Comparison of ENCODE assay signal across 8 mouse cellular contexts in the genomic region with DNA sequence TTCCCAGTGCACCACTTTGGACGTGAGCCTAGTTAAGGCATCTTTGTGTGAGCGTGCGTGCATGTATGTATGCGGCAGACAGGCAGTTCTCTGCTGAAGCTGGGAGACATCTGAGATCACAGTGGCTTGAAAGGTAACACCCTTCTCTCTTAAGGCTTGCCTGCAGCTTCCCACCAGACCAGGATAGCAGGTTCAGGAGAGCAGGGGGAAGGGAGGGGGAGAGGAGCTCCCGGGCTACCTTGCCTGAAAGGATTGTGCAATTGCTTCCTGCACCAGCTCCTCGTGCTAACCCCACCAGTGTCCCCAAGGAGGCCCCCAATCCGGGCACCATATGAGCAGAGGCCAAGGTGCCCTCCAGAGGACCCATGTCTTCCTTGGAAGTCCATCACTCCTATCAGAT. TPM values are rescaled to one million over a fixed set of nuclear protein-coding genes. Genes with fewer than 3 reads are reported as not detected.
A peak's percentile ranks its signal among the peaks of the same experiment; 100 is the strongest.
DNase-seq lines count a peak whose midpoint lies in the region; ATAC-seq and TF ChIP-seq lines count a peak whose summit lies in the region.

No protein-coding gene starts in this region.

- no peak overlapping the region for H3K27ac ChIP-seq in limb, embryonic 14.5 days (replicated peaks; ENCODE audit: low read depth, low read length)

- no peak for ATAC-seq in erythroblast, adult 5-6 weeks (replicated peaks; ENCODE audit: low FRiP score, poor library complexity, severe bottlenecking)
- ATAC-seq in limb, embryonic 14.5 days (ENCODE audit: low FRiP score, low read depth), result no peak

- H3K4me1 ChIP-seq in erythroblast, embryonic 14.5 days (ENCODE audit: control insufficient read depth), result peaks cover 77% of the 10 kb centered on the region
- H3K4me1 ChIP-seq in limb, embryonic 14.5 days (ENCODE audit: control insufficient read depth, insufficient read depth, low read length), result peaks cover 16% of the 10 kb centered on the region

- TF ChIP-seq POLR2A in limb, embryonic 14.5 days (IDR thresholded peaks at IDR 0.05; ENCODE audit: borderline replicate concordance, extremely low read depth, insufficient read depth, insufficient read length), result no peak

- H3K4me3 ChIP-seq in erythroblast, embryonic 14.5 days (replicated peaks), result peak overlapping the region; percentile 88
- H3K4me3 ChIP-seq in limb, embryonic 14.5 days (replicated peaks; ENCODE audit: low read length), result peak overlapping the region; percentile 42; the same call in 1 of the 2 replicates

- WGBS in limb, embryonic 14.5 days, result 16% methylated on average over 7 of the region's 7 CpGs

- DNase-seq in urinary bladder, postnatal 14 days (ENCODE audit: low spot score), result peak; percentile 51
- no peak for DNase-seq in urinary bladder, postnatal 4 days (ENCODE audit: low spot score in 2 of 2)
- no peak for DNase-seq in limb, embryonic 14.5 days (ENCODE audit: low spot score)
- peak; percentile 68 for DNase-seq in yolk sac, embryonic 10.5 days (ENCODE audit: low spot score)
- DNase-seq in right cerebral cortex, adult 18-20 months, result no peak
- no peak for DNase-seq in cerebellum, adult 11 months

- H3K36me3 ChIP-seq in erythroblast, embryonic 14.5 days (ENCODE audit: control insufficient read depth), result peaks cover 30% of the 10 kb centered on the region
- no peaks in the 10 kb centered on the region for H3K36me3 ChIP-seq in limb, embryonic 14.5 days (ENCODE audit: control insufficient read depth, insufficient read depth, low read length)

- peak overlapping the region; percentile 74 for H3K4me2 ChIP-seq in limb, embryonic 14.5 days (replicated peaks; ENCODE audit: low read depth, low read length, severe bottlenecking)

- no peaks in the 10 kb centered on the region for H3K27me3 ChIP-seq in erythroblast, embryonic 14.5 days (ENCODE audit: control insufficient read depth)
- no peaks in the 10 kb centered on the region for H3K27me3 ChIP-seq in limb, embryonic 14.5 days (ENCODE audit: control insufficient read depth, insufficient read depth, low read length)

- H3K9me3 ChIP-seq in erythroblast, embryonic 14.5 days (ENCODE audit: control insufficient read depth, low read length), result no peaks in the 10 kb centered on the region
- no peaks in the 10 kb centered on the region for H3K9me3 ChIP-seq in limb, embryonic 14.5 days (ENCODE audit: control insufficient read depth, low read length)

- H3K9ac ChIP-seq in limb, embryonic 14.5 days (ENCODE audit: low read depth, low read length, severe bottlenecking), result no peak overlapping the region; the same call in 1 of the 2 replicates

RNA-seq across cellular contexts. Expression of a gene that starts 3.0 kb away (rescaled TPM):
- polyA plus RNA-seq in erythroblast, embryonic 14.5 days (2012), result 10.2 and 11.2 TPM in 2 replicates
- total RNA-seq in erythroblast, adult 5-6 weeks (2015; ENCODE audit: low replicate concordance), result 9.4 and 23.2 TPM in 2 replicates
- 64.2 and 120 TPM in 2 replicates for total RNA-seq in erythroblast, adult 5-6 weeks (2017; ENCODE audit: low replicate concordance)
- polyA plus RNA-seq in limb, embryonic 14.5 days (2012; rRNA removed), result 26.5 and 39.2 TPM in 2 replicates
- 67.2 and 71.3 TPM in 2 replicates for polyA plus RNA-seq in limb, embryonic 14.5 days (2014; fragmentation: Nextera tagmentation; extraction: Ambion mirVana)

Comparison
In these comparisons a context has a peak if more than half of its experiments do, and no peak if none do; other contexts are left out.
1. DNase-seq: peak in urinary bladder, postnatal 14 days (single experiment) and yolk sac, embryonic 10.5 days (single experiment); none in urinary bladder, postnatal 4 days (0 of 2), limb, embryonic 14.5 days (single experiment), right cerebral cortex, adult 18-20 months (single experiment) and cerebellum, adult 11 months (single experiment).